In the genomic region with DNA sequence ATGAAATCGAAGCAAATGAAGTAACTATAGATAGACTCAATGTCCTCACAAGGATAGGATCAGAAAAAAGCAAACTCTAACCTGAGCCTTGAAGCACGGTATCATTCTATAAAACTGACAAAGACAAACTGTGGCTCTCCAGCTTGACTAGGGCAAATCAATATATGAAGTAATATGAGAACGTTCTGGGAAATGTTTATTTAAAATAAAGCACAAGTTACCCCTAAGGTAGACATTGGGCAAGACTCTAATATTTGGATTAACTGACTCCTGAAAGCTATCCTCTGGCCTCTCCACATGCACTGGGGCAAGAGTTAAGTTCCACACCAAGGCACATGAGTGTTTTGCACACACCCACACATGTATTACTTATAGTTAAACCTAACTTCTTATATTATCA, we compare ENCODE assay signal across 18 mouse cellular contexts. TPM values are rescaled to one million over a fixed set of nuclear protein-coding genes. Genes with fewer than 3 reads are reported as not detected.
DNase-seq lines count a peak whose midpoint lies in the region; ATAC-seq and TF ChIP-seq lines count a peak whose summit lies in the region.
"Had no signal": no experiment of that assay in that cellular context is flagged by ENCODE, and none has a peak within 500 bp of the region (broad histone marks: within the 10 kb centered on the region; RNA-seq: fewer than 3 reads in every experiment).

No protein-coding gene starts in this region.

- H3K4me3 ChIP-seq in heart, adult 2 months = peak overlapping the region; percentile 35
- peak overlapping the region; percentile 63 for H3K4me3 ChIP-seq in heart, embryonic 13.5 days
- H3K4me3 ChIP-seq in heart, postnatal 0 days (ENCODE audit: low read depth, low read length) = peak overlapping the region; percentile 56
- peak overlapping the region; percentile 29 for H3K4me3 ChIP-seq in myocyte
- H3K4me3 ChIP-seq: embryonic facial prominence, embryonic 12.5 days; forebrain, embryonic 15.5 days; hindbrain, embryonic 15.5 days had no signal

- intact Hi-C loops in heart, adult 2 months (cut with DNase I) = no loop called here
- intact Hi-C loops in heart, postnatal 10 days (cut with DNase I) = no loop called here
- intact Hi-C loops in heart, postnatal 14 days (cut with DNase I) = no loop called here

- H3K9me3 ChIP-seq in heart, embryonic 13.5 days = no peaks in the 10 kb centered on the region
- no peaks in the 10 kb centered on the region for H3K9me3 ChIP-seq in heart, postnatal 0 days (replicated peaks; ENCODE audit: control insufficient read depth, low read length)
- H3K9me3 ChIP-seq: embryonic facial prominence, embryonic 12.5 days; forebrain, embryonic 15.5 days; hindbrain, embryonic 15.5 days had no signal

- H3ac ChIP-seq in myocyte (ENCODE audit: control insufficient read depth, insufficient read length) = no peak overlapping the region

- peak overlapping the region; percentile 70 for H3K4me2 ChIP-seq in heart, embryonic 13.5 days
- H3K4me2 ChIP-seq in heart, postnatal 0 days (ENCODE audit: low read depth, low read length) = peak overlapping the region; percentile 67
- peak overlapping the region; percentile 84 for H3K4me2 ChIP-seq in myocyte (ENCODE audit: low read depth)
- H3K4me2 ChIP-seq: embryonic facial prominence, embryonic 12.5 days; forebrain, embryonic 15.5 days; hindbrain, embryonic 15.5 days had no signal

- no peak for ATAC-seq in heart, embryonic 13.5 days (ENCODE audit: extremely low read depth, insufficient number of reproducible peaks, low FRiP score, low TSS enrichment)
- ATAC-seq in heart, postnatal 0 days (ENCODE audit: insufficient read depth, low read depth) = no peak
- ATAC-seq: forebrain, embryonic 15.5 days; intestine, embryonic 16.5 days had no signal

- H3K4me1 ChIP-seq in heart, adult 2 months (ENCODE audit: control insufficient read depth, insufficient read depth, low read length) = no peaks in the 10 kb centered on the region; the same call in 1 of the 2 replicates
- peaks cover 48% of the 10 kb centered on the region for H3K4me1 ChIP-seq in heart, embryonic 13.5 days
- H3K4me1 ChIP-seq in heart, postnatal 0 days (ENCODE audit: control insufficient read depth, insufficient read depth) = peaks cover 24% of the 10 kb centered on the region
- H3K4me1 ChIP-seq: embryonic facial prominence, embryonic 12.5 days; forebrain, embryonic 15.5 days; hindbrain, embryonic 15.5 days had no signal

- DNase-seq in heart, adult 2 months = no peak
- no peak for DNase-seq in heart, postnatal 10 days
- DNase-seq in heart, postnatal 14 days = no peak
- no peak for DNase-seq in heart, postnatal 0 days (ENCODE audit: low spot score)
- no peak for DNase-seq in heart, adult 8-10 months (ENCODE audit: low spot score)
- DNase-seq: adrenal gland, postnatal 10 days; cerebellum, adult 11 months; cerebellum, adult 8-10 months; cerebellum, postnatal 14 days; embryo, embryonic 11 days; gastrocnemius, postnatal 10 days; kidney, adult 2 months had no signal

- H3K36me3 ChIP-seq in heart, adult 2 months (ENCODE audit: control insufficient read depth, insufficient read depth, low read length) = peaks cover 8% of the 10 kb centered on the region; the same call in 1 of the 2 replicates
- peaks cover 23% of the 10 kb centered on the region for H3K36me3 ChIP-seq in heart, embryonic 13.5 days
- H3K36me3 ChIP-seq in heart, postnatal 0 days (replicated peaks; ENCODE audit: control insufficient read depth, insufficient read depth, low read length) = peaks cover 1% of the 10 kb centered on the region; the same call in 1 of the 2 replicates
- H3K36me3 ChIP-seq in myocyte (ENCODE audit: control insufficient read depth, insufficient read depth) = no peaks in the 10 kb centered on the region
- H3K36me3 ChIP-seq: embryonic facial prominence, embryonic 12.5 days; forebrain, embryonic 15.5 days; hindbrain, embryonic 15.5 days had no signal

- peak overlapping the region; percentile 51; the same call in 1 of the 2 replicates for H3K9ac ChIP-seq in heart, adult 2 months (ENCODE audit: low read depth, low read length)
- peak overlapping the region; percentile 89 for H3K9ac ChIP-seq in heart, embryonic 13.5 days
- peak overlapping the region; percentile 76 for H3K9ac ChIP-seq in heart, postnatal 0 days (replicated peaks; ENCODE audit: low read depth, low read length)
- H3K9ac ChIP-seq: embryonic facial prominence, embryonic 12.5 days; forebrain, embryonic 15.5 days; hindbrain, embryonic 15.5 days had no signal

- TF ChIP-seq EP300 in heart, adult 2 months (IDR thresholded peaks at IDR 0.05; ENCODE audit: insufficient read depth, low read depth, low read length) = no peak
- TF ChIP-seq EP300 in heart, postnatal 0 days (IDR thresholded peaks at IDR 0.05; ENCODE audit: low read depth) = no peak

- no peak for TF ChIP-seq POLR2A in heart, adult 2 months (IDR thresholded peaks at IDR 0.05; ENCODE audit: insufficient read depth, low read depth, low read length)
- no peak for TF ChIP-seq POLR2A in myocyte (IDR thresholded peaks at IDR 0.05; ENCODE audit: insufficient read length, low read depth)

- TF ChIP-seq CTCF in heart, adult 2 months (IDR thresholded peaks at IDR 0.05) = no peak
- TF ChIP-seq CTCF in heart, postnatal 0 days (IDR thresholded peaks at IDR 0.05; ENCODE audit: low read depth) = no peak

- H3K27ac ChIP-seq in heart, adult 2 months = peak overlapping the region; percentile 90
- peak overlapping the region; percentile 97 for H3K27ac ChIP-seq in heart, embryonic 13.5 days (replicated peaks)
- peak overlapping the region; percentile 95 for H3K27ac ChIP-seq in heart, postnatal 0 days (ENCODE audit: low read depth)
- H3K27ac ChIP-seq: embryonic facial prominence, embryonic 12.5 days; forebrain, embryonic 15.5 days; hindbrain, embryonic 15.5 days had no signal

- no peaks in the 10 kb centered on the region for H3K27me3 ChIP-seq in heart, adult 2 months (ENCODE audit: control insufficient read depth, insufficient read depth, low read length)
- no peaks in the 10 kb centered on the region for H3K27me3 ChIP-seq in heart, embryonic 13.5 days (replicated peaks)
- no peaks in the 10 kb centered on the region for H3K27me3 ChIP-seq in heart, postnatal 0 days (ENCODE audit: control insufficient read depth, insufficient read depth, low read length)
- H3K27me3 ChIP-seq in myocyte (ENCODE audit: control insufficient read depth, insufficient read depth, insufficient read length) = no peaks in the 10 kb centered on the region
- H3K27me3 ChIP-seq: embryonic facial prominence, embryonic 12.5 days; forebrain, embryonic 15.5 days; hindbrain, embryonic 15.5 days had no signal

- no peaks in the 10 kb centered on the region for H3K79me2 ChIP-seq in heart, adult 2 months (replicated peaks; ENCODE audit: control insufficient read depth, insufficient read depth, low read length)
- peaks cover 20% of the 10 kb centered on the region for H3K79me2 ChIP-seq in myocyte (ENCODE audit: control insufficient read depth, insufficient read depth)

- 58% methylated on average over 3 of the region's 3 CpGs for WGBS in heart, adult 2 months
- 42% methylated on average over 3 of the region's 3 CpGs for WGBS in heart, embryonic 13.5 days
- 35% methylated on average over 3 of the region's 3 CpGs for WGBS in heart, postnatal 0 days

TF ChIP-seq in myocyte, 11 proteins besides CTCF, POLR2A, EP300 and RAD21:
- TF ChIP-seq MYOG (IDR thresholded peaks at IDR 0.05; ENCODE audit: control insufficient read depth in 1 of 3, insufficient read depth in 1 of 3, insufficient read length in 2 of 3, low read depth in 2 of 3) (no peak), SRF (IDR thresholded peaks at IDR 0.05; ENCODE audit: control insufficient read depth, insufficient read length, low read depth) (no peak), E2F4 (IDR thresholded peaks at IDR 0.05; ENCODE audit: insufficient read depth) (no peak), MAX (IDR thresholded peaks at IDR 0.05; ENCODE audit: low read depth) (no peak), TCF12 (IDR thresholded peaks at IDR 0.05; ENCODE audit: insufficient read depth, poor library complexity, severe bottlenecking) (no peak), POLR2AphosphoS2 (IDR thresholded peaks at IDR 0.05; ENCODE audit: insufficient read length, low read depth) (no peak), TCF3 (IDR thresholded peaks at IDR 0.05; ENCODE audit: insufficient read length, low read depth) (no peak), USF1 (IDR thresholded peaks at IDR 0.05; ENCODE audit: low read depth) (no peak), CEBPB (IDR thresholded peaks at IDR 0.05; ENCODE audit: insufficient read depth, poor library complexity, severe bottlenecking) (no peak), REST (IDR thresholded peaks at IDR 0.05; ENCODE audit: insufficient read depth, insufficient read length) (no peak), MYOD1 (IDR thresholded peaks at IDR 0.05; ENCODE audit: control insufficient read depth in 1 of 3, insufficient read length in 2 of 3, low read depth in 2 of 3) (no peak)

RNA-seq across cellular contexts. Expression of a gene that starts 10.4 kb away (rescaled TPM):
- total RNA-seq in heart, adult 2 months (2021) = 10 to 100 TPM; 56.1 to 63.5 TPM
- 10.2 and 16.3 TPM in 2 replicates for polyA plus RNA-seq in heart, adult 2 months (2012; rRNA removed)
- 10 to 100 TPM; 51.0 to 55.9 TPM for total RNA-seq in heart, postnatal 10 days (2021)
- 48.5 and 57.4 TPM in 2 replicates for polyA plus RNA-seq in heart, embryonic 13.5 days (2015; fragmentation: Nextera tagmentation; extraction: Ambion mirVana)
- total RNA-seq in heart, postnatal 14 days (2021) = 10 to 100 TPM; 46.1 to 49.5 TPM
- 47.8 and 51.7 TPM in 2 replicates for total RNA-seq in heart, postnatal 0 days (2014; rRNA removed; ENCODE audit: low replicate concordance)
- 82.5 and 83.7 TPM in 2 replicates for polyA plus RNA-seq in heart, postnatal 0 days (2015; fragmentation: Nextera tagmentation; extraction: Ambion mirVana)
- 10 to 100 TPM; 49.5 to 61.3 (median 54.1) TPM for total RNA-seq in heart, adult 8-10 months (2022)
- polyA plus RNA-seq in myocyte (2012; fragmentation: generic; extraction: Trizol) = 18.6 TPM
